Mouse (Mus musculus) G1E (cell line): ENCODE data around the gene Slc48a1.

ENCODE experiments used
- CTCF ChIP-seq: IDR thresholded peaks from 2 replicates; pipeline ENCODE4 v1.5.1; 2012; ENCODE audit warnings: low read depth, low read length, inconsistent platforms, mixed read lengths
- GATA2 ChIP-seq: IDR thresholded peaks from 2 replicates; pipeline ENCODE4 v1.6.1; 2012; ENCODE audit warnings: low read depth, low read length, inconsistent platforms, borderline replicate concordance
- POLR2AphosphoS5 ChIP-seq: IDR thresholded peaks from 2 replicates; pipeline ENCODE4 v1.6.1; 2012; ENCODE audit warnings: low read depth, low read length, inconsistent platforms; ENCODE audit not compliant: insufficient replicate concordance
- TAL1 ChIP-seq: conservative IDR thresholded peaks from 2 replicates; pipeline ENCODE4 v1.6.1; 2012; ENCODE audit warnings: low read depth, low read length, inconsistent platforms, mixed read lengths

DNA sequence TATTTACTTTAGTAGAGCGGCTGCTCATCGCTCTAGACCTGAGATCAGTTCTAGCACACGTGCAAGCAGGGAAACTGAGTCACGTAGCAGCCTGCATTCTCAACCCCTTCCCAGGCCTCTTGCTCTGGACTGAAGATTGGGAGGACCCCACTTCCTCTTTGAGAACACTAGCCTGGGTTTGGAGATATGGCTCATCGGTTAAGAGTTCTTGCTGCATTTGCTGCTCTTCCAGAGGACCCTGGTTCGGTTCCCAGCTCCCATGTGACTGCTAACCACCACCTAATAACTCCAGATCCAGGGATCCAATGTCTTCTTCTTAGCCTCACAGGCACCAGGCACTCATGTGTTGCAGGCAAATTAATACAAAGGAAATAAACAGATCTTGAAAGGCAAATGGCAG, 63.1 kb downstream of the Slc48a1 start:
- no peak for TF ChIP-seq CTCF
- TF ChIP-seq TAL1 = no peak
- no peak for TF ChIP-seq POLR2AphosphoS5
- no peak for TF ChIP-seq GATA2
